Comparison of ENCODE assay signal across 12 mouse cellular contexts in the genomic region with DNA sequence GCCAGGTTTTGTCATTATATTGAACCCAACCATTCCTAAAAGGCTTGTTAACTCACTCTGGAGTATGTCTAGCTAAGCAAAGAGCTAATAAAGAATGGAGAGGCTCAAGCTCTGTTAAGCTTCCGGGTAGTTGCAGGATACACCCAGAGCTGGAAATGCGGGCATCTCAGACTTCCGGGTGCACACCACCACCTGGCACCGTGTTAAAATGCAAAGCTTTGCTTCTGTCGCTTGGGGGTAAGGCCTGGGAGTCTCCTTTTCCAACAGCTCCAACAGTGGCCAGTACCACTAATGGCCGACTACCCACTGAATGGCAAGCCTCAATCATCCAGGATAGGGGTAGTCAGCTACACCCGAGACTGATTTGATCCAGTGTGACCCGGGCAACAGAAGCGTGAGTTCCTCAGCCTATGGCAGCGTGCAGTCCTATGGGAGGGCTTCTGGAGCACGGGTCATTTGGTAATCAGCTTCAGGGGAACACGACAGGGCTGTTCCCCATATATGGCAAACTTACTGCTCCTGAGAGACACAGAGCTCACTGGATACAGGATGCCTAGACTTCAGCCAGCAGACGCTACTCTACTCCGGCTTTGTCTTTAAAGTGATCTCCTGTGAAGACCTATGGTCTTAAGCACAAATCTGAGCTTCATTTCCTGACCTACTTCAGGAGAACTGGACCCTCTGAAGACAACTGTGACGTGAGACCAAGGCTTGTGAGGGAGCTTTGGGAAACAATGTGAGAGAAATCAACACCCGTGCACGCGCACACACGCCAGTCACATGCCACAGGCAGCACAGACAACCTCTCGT. TPM values are rescaled to one million over a fixed set of nuclear protein-coding genes. Genes with fewer than 3 reads are reported as not detected.
DNase-seq lines count a peak whose midpoint lies in the region; ATAC-seq and TF ChIP-seq lines count a peak whose summit lies in the region.
"Had no signal": no experiment of that assay in that cellular context is flagged by ENCODE, and none has a peak within 500 bp of the region (broad histone marks: within the 10 kb centered on the region; RNA-seq: fewer than 3 reads in every experiment).

No protein-coding gene starts in this region.

- H3K27me3 ChIP-seq in liver, postnatal 0 days (ENCODE audit: insufficient read depth, low read length): no peaks in the 10 kb centered on the region
- H3K27me3 ChIP-seq in liver, embryonic 12.5 days (replicated peaks): peaks cover 14% of the 10 kb centered on the region
- no peaks in the 10 kb centered on the region for H3K27me3 ChIP-seq in limb, embryonic 15.5 days

- no peak for TF ChIP-seq CTCF in gastrocnemius, adult 2 months (IDR thresholded peaks at IDR 0.05)
- TF ChIP-seq CTCF in liver, postnatal 0 days (IDR thresholded peaks at IDR 0.05; ENCODE audit: low read depth): no peak

- H3K36me3 ChIP-seq in liver, postnatal 0 days (replicated peaks; ENCODE audit: insufficient read depth, low read length): peaks cover 23% of the 10 kb centered on the region
- peaks cover 52% of the 10 kb centered on the region for H3K36me3 ChIP-seq in liver, embryonic 12.5 days
- H3K36me3 ChIP-seq in ES-E14 (ENCODE audit: control insufficient read depth, insufficient read depth, low read length, poor library complexity, severe bottlenecking): peaks cover 8% of the 10 kb centered on the region; the same call in 1 of the 2 replicates
- H3K36me3 ChIP-seq in limb, embryonic 15.5 days: peaks cover 24% of the 10 kb centered on the region

- peak overlapping the region; percentile 71 for H3K27ac ChIP-seq in gastrocnemius, adult 2 months
- H3K27ac ChIP-seq in liver, postnatal 0 days (ENCODE audit: low read depth): peak overlapping the region; percentile 73
- no peak overlapping the region for H3K27ac ChIP-seq in liver, embryonic 12.5 days
- no peak overlapping the region for H3K27ac ChIP-seq in ES-E14 (ENCODE audit: insufficient read depth, low read depth, low read length, poor library complexity, severe bottlenecking)
- H3K27ac ChIP-seq in limb, embryonic 15.5 days: peak overlapping the region; percentile 76

- peak overlapping the region; percentile 48 for H3K4me3 ChIP-seq in gastrocnemius, adult 2 months
- H3K4me3 ChIP-seq in liver, postnatal 0 days (ENCODE audit: low read depth, low read length): no peak overlapping the region
- H3K4me3 ChIP-seq in liver, embryonic 12.5 days: no peak overlapping the region
- peak overlapping the region in 1 of 2 experiments; percentile 66; a peak in 2 of 4 replicates for H3K4me3 ChIP-seq in ES-E14 (ENCODE audit: insufficient read depth in 1 of 2, low read depth in 1 of 2, low read length in 2 of 2, poor library complexity in 1 of 2, severe bottlenecking in 1 of 2)
- no peak overlapping the region for H3K4me3 ChIP-seq in limb, embryonic 15.5 days
- H3K4me3 ChIP-seq: limb, embryonic 13.5 days had no signal

- TF ChIP-seq EP300 in liver, postnatal 0 days (IDR thresholded peaks at IDR 0.05; ENCODE audit: low read depth): no peak

- in situ Hi-C loops in ES-E14 (cut with MboI; ENCODE audit: low sequenced_read_pairs in 2 of 2, unreplicated experiment in 2 of 2): no loop called here

- H3K9ac ChIP-seq in liver, postnatal 0 days (replicated peaks): no peak overlapping the region; the same call in 1 of the 2 replicates
- no peak overlapping the region for H3K9ac ChIP-seq in liver, embryonic 12.5 days
- peak overlapping the region; percentile 14; the same call in 1 of the 2 replicates for H3K9ac ChIP-seq in ES-E14 (ENCODE audit: insufficient read depth, low read depth, low read length, poor library complexity, severe bottlenecking)
- H3K9ac ChIP-seq in limb, embryonic 15.5 days: no peak overlapping the region
- H3K9ac ChIP-seq: limb, embryonic 13.5 days had no signal

- intact Hi-C loops in gastrocnemius, adult 2 months (cut with DNase I): no loop called here
- intact Hi-C loops in gastrocnemius, postnatal 36 days (cut with DNase I): loop anchor here (5.0 kb wide), 1 partner anchor 178 kb away; no protein-coding TSS in a partner anchor

- peaks cover 19% of the 10 kb centered on the region for H3K4me1 ChIP-seq in liver, postnatal 0 days (ENCODE audit: insufficient read depth)
- peaks cover 31% of the 10 kb centered on the region for H3K4me1 ChIP-seq in liver, embryonic 12.5 days
- peaks cover 4 to 16% of the 10 kb centered on the region in 2 experiments; a peak in 3 of 4 replicates for H3K4me1 ChIP-seq in ES-E14 (ENCODE audit: control insufficient read depth in 2 of 2, insufficient read depth in 2 of 2, low read length in 2 of 2, poor library complexity in 1 of 2)
- peaks cover 19% of the 10 kb centered on the region for H3K4me1 ChIP-seq in limb, embryonic 15.5 days

- no peak for DNase-seq in gastrocnemius, adult 2 months
- DNase-seq in gastrocnemius, postnatal 36 days: no peak
- no peak for DNase-seq in liver, postnatal 0 days
- no peak for DNase-seq in ES-E14 (ENCODE audit: low read depth, low spot score)
- no peak for DNase-seq in natural killer cell, adult 2 months (ENCODE audit: low spot score in 2 of 2)
- no peak for DNase-seq in ovary, postnatal 36 days (ENCODE audit: low spot score)
- DNase-seq: cerebellum, adult 11 months had no signal

- H3K9me3 ChIP-seq in liver, postnatal 0 days (ENCODE audit: low read length): no peaks in the 10 kb centered on the region
- H3K9me3 ChIP-seq in liver, embryonic 12.5 days (replicated peaks): no peaks in the 10 kb centered on the region
- H3K9me3 ChIP-seq in ES-E14 (ENCODE audit: control insufficient read depth, insufficient read depth, low read depth, low read length): no peaks in the 10 kb centered on the region
- no peaks in the 10 kb centered on the region for H3K9me3 ChIP-seq in limb, embryonic 15.5 days
- H3K9me3 ChIP-seq: limb, embryonic 13.5 days had no signal

- H3K4me2 ChIP-seq in liver, postnatal 0 days (ENCODE audit: low read depth, low read length): no peak overlapping the region
- no peak overlapping the region for H3K4me2 ChIP-seq in liver, embryonic 12.5 days
- H3K4me2 ChIP-seq in limb, embryonic 15.5 days: no peak overlapping the region
- H3K4me2 ChIP-seq: limb, embryonic 13.5 days had no signal

- WGBS in liver, postnatal 0 days (ENCODE audit: insufficient replicate concordance): 85% methylated on average over 20 of the region's 20 CpGs
- 80% methylated on average over 20 of the region's 20 CpGs for WGBS in liver, embryonic 12.5 days (ENCODE audit: insufficient replicate concordance)
- WGBS in limb, embryonic 15.5 days: 67% methylated on average over 20 of the region's 20 CpGs

- ATAC-seq in liver, postnatal 0 days: no peak
- no peak for ATAC-seq in liver, embryonic 12.5 days
- ATAC-seq in limb, embryonic 15.5 days (ENCODE audit: insufficient number of reproducible peaks, low FRiP score, low TSS enrichment, low read depth): no peak

TF ChIP-seq in ES-E14, 5 proteins besides CTCF, POLR2A, EP300 and RAD21:
- TF ChIP-seq HCFC1 (IDR thresholded peaks at IDR 0.05; ENCODE audit: borderline replicate concordance, insufficient read depth, low read length): no peak
- no peak for TF ChIP-seq ZNF384 (IDR thresholded peaks at IDR 0.05; ENCODE audit: low read depth, low read length)
- TF ChIP-seq ZC3H11A (IDR thresholded peaks at IDR 0.05; ENCODE audit: borderline replicate concordance, low read depth, low read length): no peak
- no peak for TF ChIP-seq MAFK (IDR thresholded peaks at IDR 0.05; ENCODE audit: insufficient read depth, low read depth, low read length)
- TF ChIP-seq CHD2 (IDR thresholded peaks at IDR 0.05; ENCODE audit: low read depth, low read length): no peak

RNA-seq across cellular contexts. Expression of a gene that starts 19.5 kb away (rescaled TPM):
- total RNA-seq in gastrocnemius, adult 2 months (2021): 10 to 100 TPM; 68.3 to 77.9 TPM
- total RNA-seq in gastrocnemius, postnatal 36 days (2021): 10 to 100 TPM; 65.7 to 66.8 TPM
- 226 and 229 TPM in 2 replicates for polyA plus RNA-seq in liver, postnatal 0 days (2015; fragmentation: Nextera tagmentation; extraction: Ambion mirVana)
- polyA plus RNA-seq in liver, embryonic 12.5 days (2016; fragmentation: Nextera tagmentation; extraction: Ambion mirVana): 234 and 237 TPM in 2 replicates
- total RNA-seq in ES-E14 (2012; rRNA removed): 174 and 382 TPM in 2 replicates
- 384 and 403 TPM in 2 replicates for polyA plus RNA-seq in limb, embryonic 15.5 days (2015; fragmentation: Nextera tagmentation; extraction: Ambion mirVana)

RNA-seq across cellular contexts. Expression of a gene that starts 19.6 kb away (rescaled TPM):
- 10 to 100 TPM; 18.9 to 19.3 TPM for total RNA-seq in gastrocnemius, adult 2 months (2021)
- 10 to 100 TPM; 14.7 to 20.6 TPM for total RNA-seq in gastrocnemius, postnatal 36 days (2021)
- polyA plus RNA-seq in liver, postnatal 0 days (2015; fragmentation: Nextera tagmentation; extraction: Ambion mirVana): 15.9 and 17.1 TPM in 2 replicates
- polyA plus RNA-seq in liver, embryonic 12.5 days (2016; fragmentation: Nextera tagmentation; extraction: Ambion mirVana): 18.8 and 22.0 TPM in 2 replicates
- 17.6 and 26.3 TPM in 2 replicates for total RNA-seq in ES-E14 (2012; rRNA removed)
- 56.4 and 56.7 TPM in 2 replicates for polyA plus RNA-seq in limb, embryonic 15.5 days (2015; fragmentation: Nextera tagmentation; extraction: Ambion mirVana)

RNA-seq across cellular contexts. Expression of a gene that starts 50.3 kb away (rescaled TPM):
- total RNA-seq in gastrocnemius, adult 2 months (2021): not detected
- not detected for total RNA-seq in gastrocnemius, postnatal 36 days (2021)
- polyA plus RNA-seq in liver, postnatal 0 days (2015; fragmentation: Nextera tagmentation; extraction: Ambion mirVana): not detected in 2 replicates
- polyA plus RNA-seq in liver, embryonic 12.5 days (2016; fragmentation: Nextera tagmentation; extraction: Ambion mirVana): not detected in 2 replicates
- not detected in 2 replicates for total RNA-seq in ES-E14 (2012; rRNA removed)
- not detected in 2 replicates for polyA plus RNA-seq in limb, embryonic 15.5 days (2015; fragmentation: Nextera tagmentation; extraction: Ambion mirVana)
- polyA plus RNA-seq: C2C12; embryonic facial prominence, embryonic 11.5 days; limb, embryonic 13.5 days had no signal

Comparison
In these comparisons a context has a peak if more than half of its experiments do, and no peak if none do; other contexts are left out.
1. H3K27ac ChIP-seq: peak in gastrocnemius, adult 2 months (single experiment), liver, postnatal 0 days (single experiment) and limb, embryonic 15.5 days (single experiment); none in liver, embryonic 12.5 days (single experiment) and ES-E14 (single experiment).